Mouse (Mus musculus) thymus, adult 2 months (tissue): ENCODE data around the gene Npvf.

Source experiments
- CTCF ChIP-seq: fragments of 200-500 bp; IDR thresholded peaks from 2 replicates; pipeline ENCODE4 v1.5.1; 2012; ENCODE audit warnings: mild to moderate bottlenecking, control low read depth, low read length, moderate library complexity, borderline replicate concordance; ENCODE audit not compliant: control insufficient read depth, poor library complexity, insufficient read depth; ENCODE audit errors: extremely low read depth
- POLR2A ChIP-seq: fragments of 200-500 bp; IDR thresholded peaks from 2 replicates; pipeline ENCODE4 v1.6.1; 2012; ENCODE audit warnings: mild to moderate bottlenecking, low read length, control low read depth, moderate library complexity; ENCODE audit not compliant: control insufficient read depth, poor library complexity, insufficient read depth; ENCODE audit errors: extremely low read depth

GRCm38 (mm10) chr6:50641898-50642297 is 12.3 kb downstream of the Npvf start:
- TF ChIP-seq CTCF (no peak), POLR2A (no peak)
